Mouse (Mus musculus) gonadal fat pad, adult 2 months (tissue): ENCODE data around the gene Hoxa6. TPM values are rescaled to one million over a fixed set of nuclear protein-coding genes. Genes with fewer than 3 reads are reported as not detected.
A peak's percentile ranks its signal among the peaks of the same experiment; 100 is the strongest.

Experiments
- DNase-seq: peaks from one replicate; pipeline ENCODE4 v3.0.0-alpha.2; 2012; ENCODE audit warnings: low read depth
- polyA plus RNA-seq: library from polyadenylated mRNA; depleted of rRNA; stranded (reverse); fragments of >200 nt; gene quantifications from 2 replicates; pipeline ENCODE4 v1.2.3, GENCODE M21; 2012; rRNA removed

The Hoxa6 gene
- polyA plus RNA-seq, 1 experiment: 3.2 TPM

GRCm38 (mm10) chr6:52164051-52164625 is 44.4 kb downstream of the Hoxa6 start:
- DNase-seq: no peak

- DNase-seq: no peak
These were observed 45.0 kb downstream of the Hoxa6 start for GRCm38 (mm10) chr6:52163366-52164031.

GRCm38 (mm10) chr6:52162611-52163365 is 45.7 kb downstream of the Hoxa6 start:
- DNase-seq: no peak

GRCm38 (mm10) chr6:52162093-52162380 is 46.5 kb downstream of the Hoxa6 start:
- DNase-seq: no peak

- DNase-seq: no peak
These were observed 47.0 kb downstream of the Hoxa6 start for GRCm38 (mm10) chr6:52161336-52162092.

- DNase-seq: peak; percentile 44
These were observed 47.8 kb downstream of the Hoxa6 start for GRCm38 (mm10) chr6:52160511-52161335.

GRCm38 (mm10) chr6:52159979-52160378 is 48.5 kb downstream of the Hoxa6 start:
- no peak for DNase-seq

GRCm38 (mm10) chr6:52159164-52159761 is 49.3 kb downstream of the Hoxa6 start:
- no peak for DNase-seq

- no peak for DNase-seq
These were observed 50.1 kb downstream of the Hoxa6 start, which contains the start of gene Hoxa1 for GRCm38 (mm10) chr6:52158276-52159051. TSS of gene Hoxa1 (minus strand) at chr6:52158317.

- DNase-seq: no peak
These were observed 50.9 kb downstream of the Hoxa6 start for GRCm38 (mm10) chr6:52157466-52158275.

GRCm38 (mm10) chr6:52156551-52157200 is 51.8 kb downstream of the Hoxa6 start:
- DNase-seq: no peak

Other genes starting within 250 kb of the Hoxa6 start
- gene Skap2, start 196.2 kb downstream of the Hoxa6 start, polyA plus RNA-seq: 14.6 and 19.0 TPM in 2 replicates
- 1.3 and 1.7 TPM in 2 replicates for gene Hoxa1, start 50.4 kb downstream of the Hoxa6 start, polyA plus RNA-seq
- gene Hoxa2, start 43.9 kb downstream of the Hoxa6 start, polyA plus RNA-seq: 1.6 and 2.4 TPM in 2 replicates
- 0.32 and 0.38 TPM in 2 replicates for gene 5730596B20Rik, start 31.2 kb downstream of the Hoxa6 start, polyA plus RNA-seq
- 3.1 and 3.7 TPM in 2 replicates for gene Hoxa4, start 17.0 kb downstream of the Hoxa6 start, polyA plus RNA-seq
- gene Hoxa5, start 4.1 kb downstream of the Hoxa6 start, polyA plus RNA-seq: 5.3 and 10.2 TPM in 2 replicates
- gene Hoxa3, start 4.6 kb upstream of the Hoxa6 start, polyA plus RNA-seq: 5.6 and 8.2 TPM in 2 replicates
- gene Gm28308, start 4.6 kb upstream of the Hoxa6 start, polyA plus RNA-seq: 2.0 and 2.7 TPM in 2 replicates
- 13.2 and 20.4 TPM in 2 replicates for gene Hoxa7, start 13.1 kb upstream of the Hoxa6 start, polyA plus RNA-seq
- gene Hoxa9, start 22.4 kb upstream of the Hoxa6 start, polyA plus RNA-seq: 5.2 and 7.1 TPM in 2 replicates
- gene Hoxa10, start 32.1 kb upstream of the Hoxa6 start, polyA plus RNA-seq: 3.8 and 5.0 TPM in 2 replicates
- 1.8 and 2.0 TPM in 2 replicates for gene Hoxa11, start 37.1 kb upstream of the Hoxa6 start, polyA plus RNA-seq
- 0.11 and 0.30 TPM in 2 replicates for gene Hoxa13, start 52.2 kb upstream of the Hoxa6 start, polyA plus RNA-seq
- 0.16 and 0.74 TPM in 2 replicates for gene Evx1, start 104.8 kb upstream of the Hoxa6 start, polyA plus RNA-seq